Mouse (Mus musculus) megakaryocyte, embryonic 14.5 days (primary cell): Measurements from ENCODE around the gene Dido1.

Source experiments
- FLI1 ChIP-seq: IDR thresholded peaks from 2 replicates; pipeline ENCODE4 v1.6.1; 2012; ENCODE audit warnings: low read length, inconsistent platforms, mixed read lengths
- GATA1 ChIP-seq: IDR thresholded peaks from 3 replicates; pipeline ENCODE4 v1.6.1; 2012; ENCODE audit warnings: mixed read lengths, low read length, inconsistent platforms, borderline replicate concordance

GRCm38 (mm10) chr2:180748904-180749303 is 39.1 kb upstream of the Dido1 start:
- TF ChIP-seq GATA1 (no peak), FLI1 (no peak)
